Mouse (Mus musculus) urinary bladder, postnatal 14 days (tissue): Measurements from ENCODE around the gene Syne1.

Experiments
- DNase-seq: peaks from one replicate; pipeline ENCODE4 v3.0.0; 2021; ENCODE audit warnings: low spot score

Syne1 gene

GRCm38 (mm10) chr10:5423984-5424383 lies 127.3 kb downstream of the Syne1 start:
- no peak for DNase-seq

GRCm38 (mm10) chr10:5415730-5416129 lies 135.6 kb downstream of the Syne1 start:
- no peak for DNase-seq

- DNase-seq: no peak
These were observed 167.0 kb downstream of the Syne1 start for GRCm38 (mm10) chr10:5384131-5384776.

- DNase-seq: no peak
These were observed 169.7 kb downstream of the Syne1 start for GRCm38 (mm10) chr10:5381536-5381935.

GRCm38 (mm10) chr10:5378969-5379368 lies 172.3 kb downstream of the Syne1 start:
- DNase-seq: no peak

GRCm38 (mm10) chr10:5369599-5369998 lies 181.7 kb downstream of the Syne1 start:
- DNase-seq: no peak

- no peak for DNase-seq
These were observed 183.0 kb downstream of the Syne1 start for GRCm38 (mm10) chr10:5368266-5368665.

GRCm38 (mm10) chr10:5367465-5368011 lies 183.7 kb downstream of the Syne1 start:
- DNase-seq: no peak

- no peak for DNase-seq
These were observed 190.7 kb downstream of the Syne1 start for GRCm38 (mm10) chr10:5360560-5360959.

GRCm38 (mm10) chr10:5356614-5357013 lies 194.7 kb downstream of the Syne1 start:
- DNase-seq: no peak

- DNase-seq: no peak
These were observed 197.9 kb downstream of the Syne1 start for GRCm38 (mm10) chr10:5353390-5353789.

GRCm38 (mm10) chr10:5346911-5347310 lies 204.4 kb downstream of the Syne1 start:
- DNase-seq: no peak

GRCm38 (mm10) chr10:5343211-5343610 lies 208.1 kb downstream of the Syne1 start:
- DNase-seq: no peak

GRCm38 (mm10) chr10:5336394-5336793 lies 214.9 kb downstream of the Syne1 start:
- no peak for DNase-seq

GRCm38 (mm10) chr10:5332801-5333200 lies 218.5 kb downstream of the Syne1 start:
- DNase-seq: no peak

- no peak for DNase-seq
These were observed 224.6 kb downstream of the Syne1 start for GRCm38 (mm10) chr10:5326716-5327115.

- DNase-seq: no peak
These were observed 227.4 kb downstream of the Syne1 start for GRCm38 (mm10) chr10:5323741-5324395.

- DNase-seq: no peak
These were observed 228.7 kb downstream of the Syne1 start for GRCm38 (mm10) chr10:5322562-5322961.

GRCm38 (mm10) chr10:5317602-5318001 lies 233.7 kb downstream of the Syne1 start:
- DNase-seq: peak; percentile 75

GRCm38 (mm10) chr10:5312437-5312836 lies 238.8 kb downstream of the Syne1 start:
- no peak for DNase-seq

- DNase-seq: peak; percentile 19
These were observed 241.1 kb downstream of the Syne1 start for GRCm38 (mm10) chr10:5309961-5310713.

- no peak for DNase-seq
These were observed 241.9 kb downstream of the Syne1 start for GRCm38 (mm10) chr10:5309398-5309797.

GRCm38 (mm10) chr10:5305555-5305954 lies 245.7 kb downstream of the Syne1 start:
- DNase-seq: peak; percentile 44
